Mouse (Mus musculus) kidney, postnatal 4 days (tissue): ENCODE results near the gene Tmem189.
A peak's percentile ranks its signal among the peaks of the same experiment; 100 is the strongest.

Experiments used
- DNase-seq, 2 experiments: peaks; one replicate each; pipeline ENCODE4 v3.0.0; 2021; ENCODE audit warnings: mixed read lengths in 2 of 2

Gene Tmem189

DNA sequence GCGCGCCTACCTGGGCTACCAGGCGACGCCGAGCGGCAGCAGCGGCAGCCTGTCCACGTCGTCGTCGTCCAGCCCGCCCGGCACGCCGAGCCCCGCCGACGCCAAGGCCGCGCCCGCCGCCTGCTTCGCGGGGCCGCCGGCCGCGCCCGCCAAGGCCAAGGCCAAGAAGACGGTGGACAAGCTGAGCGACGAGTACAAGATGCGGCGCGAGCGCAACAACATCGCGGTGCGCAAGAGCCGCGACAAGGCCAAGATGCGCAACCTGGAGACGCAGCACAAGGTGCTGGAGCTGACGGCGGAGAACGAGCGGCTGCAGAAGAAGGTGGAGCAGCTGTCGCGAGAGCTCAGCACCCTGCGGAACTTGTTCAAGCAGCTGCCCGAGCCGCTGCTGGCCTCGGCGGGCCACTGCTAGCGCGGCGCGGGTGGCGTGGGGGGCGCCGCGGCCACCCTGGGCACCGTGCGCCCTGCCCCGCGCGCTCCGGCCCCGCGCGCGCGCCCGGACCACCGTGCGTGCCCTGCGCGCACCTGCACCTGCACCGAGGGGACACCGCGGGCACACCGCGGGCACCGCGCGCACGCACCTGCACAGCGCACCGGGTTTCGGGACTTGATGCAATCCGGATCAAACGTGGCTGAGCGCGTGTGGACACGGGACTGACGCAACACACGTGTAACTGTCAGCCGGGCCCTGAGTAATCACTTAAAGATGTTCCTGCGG lies at the start of gene Tmem189:
TSS of gene Tmem189 (minus strand) at position 322 of the 718 bp plus-strand sequence.
- DNase-seq: peak; percentile 71 to 85

DNA sequence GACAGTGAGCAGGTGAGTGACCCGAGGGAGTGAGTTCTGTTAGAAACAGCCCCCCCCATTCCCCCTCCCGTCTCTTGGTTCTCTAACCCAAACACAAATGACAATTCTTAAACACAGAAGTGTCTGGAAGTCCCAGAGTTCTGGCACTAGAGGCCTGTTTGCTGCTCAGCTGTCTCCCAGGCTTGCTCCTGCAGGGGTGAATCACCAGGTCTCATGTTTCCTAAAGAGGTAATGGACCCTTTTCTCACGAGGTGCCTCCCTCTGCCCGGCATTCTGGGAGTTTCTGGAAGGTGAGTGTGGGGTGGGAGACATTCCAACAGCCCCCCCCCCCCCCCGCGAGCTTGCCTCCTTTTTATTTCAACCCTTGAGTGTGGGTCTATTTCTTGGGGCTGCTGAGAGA lies 49.4 kb upstream of the Tmem189 start:
- DNase-seq: no peak

DNA sequence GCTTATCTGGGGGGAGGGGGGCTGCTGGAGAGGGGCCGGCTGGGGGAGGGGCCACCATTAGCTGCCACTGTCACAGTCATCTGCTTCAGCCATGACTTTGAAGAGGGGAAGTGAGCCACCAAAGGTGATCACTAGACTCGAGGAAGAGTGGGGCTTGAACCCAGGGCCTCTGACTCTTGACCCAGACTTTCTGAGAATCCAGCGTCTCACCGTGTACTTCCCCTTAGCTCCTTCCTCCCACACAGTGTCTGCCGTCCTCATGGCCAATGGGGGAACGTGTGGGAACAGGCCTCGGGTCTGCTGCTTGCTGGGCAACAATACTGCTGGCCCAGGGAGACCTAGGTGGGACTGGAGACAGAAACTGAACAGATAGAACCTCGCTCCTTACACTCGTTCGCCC lies 45.2 kb upstream of the Tmem189 start:
- DNase-seq: no peak

DNA sequence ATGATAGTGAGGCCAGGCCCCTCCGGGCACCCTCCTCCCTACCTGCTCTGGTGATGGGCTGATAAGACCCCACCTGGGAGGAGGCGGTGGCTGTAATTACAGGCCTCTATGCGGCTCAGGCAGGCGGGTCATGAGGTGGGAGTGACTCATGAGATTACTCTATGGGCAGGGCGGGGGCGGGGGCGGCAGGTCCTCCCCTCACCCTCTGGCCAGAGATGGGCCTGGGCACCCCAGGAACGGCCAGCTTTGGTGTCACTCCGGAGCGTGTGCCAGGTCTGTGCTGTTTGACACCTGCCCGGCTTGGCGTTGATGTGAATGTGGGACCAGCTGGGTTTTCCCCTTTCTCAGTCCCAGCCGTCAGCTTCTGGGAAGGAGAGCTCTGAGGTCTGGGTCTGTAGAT lies 41.5 kb upstream of the Tmem189 start:
- DNase-seq: no peak

DNA sequence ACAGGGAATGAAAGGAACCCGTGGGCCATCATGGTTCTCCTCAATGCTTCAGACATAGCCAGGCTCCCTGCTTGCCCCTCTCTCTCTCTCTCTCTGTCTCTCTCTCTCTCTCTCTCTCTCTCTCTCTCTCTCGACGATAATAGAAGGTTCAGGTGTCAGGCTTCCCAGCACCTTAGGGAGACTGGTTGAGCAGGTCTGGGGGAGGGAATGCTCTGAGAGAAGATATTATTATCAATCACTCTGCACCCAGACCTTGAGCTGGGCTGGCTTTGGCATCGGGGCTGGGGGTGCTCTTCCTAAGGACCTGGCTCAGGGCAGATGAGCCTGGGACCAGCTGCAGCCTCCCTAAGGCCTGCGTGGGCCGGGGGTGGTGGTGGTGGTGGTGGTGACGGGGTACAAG lies 40.4 kb upstream of the Tmem189 start:
- DNase-seq: no peak

DNA sequence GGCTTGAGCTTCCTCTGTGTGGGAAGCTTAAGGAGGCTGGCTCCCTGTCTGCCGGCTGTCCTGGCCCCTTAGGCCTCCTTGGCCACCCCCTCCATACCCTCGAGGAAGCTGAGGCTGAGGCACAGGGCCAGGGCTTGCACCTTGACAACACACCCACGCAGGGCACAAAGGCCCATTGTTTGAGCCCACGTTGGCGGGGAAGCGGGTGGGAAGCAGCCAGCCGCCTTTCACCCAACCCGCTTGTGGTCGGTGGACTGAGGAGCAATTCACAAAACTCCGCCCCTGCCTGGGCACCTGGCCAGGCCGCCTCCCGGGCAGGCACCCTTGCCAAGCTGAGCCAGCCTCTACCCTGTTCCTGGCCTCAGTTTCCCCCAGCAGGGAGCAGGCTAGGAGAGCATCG lies 37.5 kb upstream of the Tmem189 start:
- peak; percentile 70 to 77 for DNase-seq

DNA sequence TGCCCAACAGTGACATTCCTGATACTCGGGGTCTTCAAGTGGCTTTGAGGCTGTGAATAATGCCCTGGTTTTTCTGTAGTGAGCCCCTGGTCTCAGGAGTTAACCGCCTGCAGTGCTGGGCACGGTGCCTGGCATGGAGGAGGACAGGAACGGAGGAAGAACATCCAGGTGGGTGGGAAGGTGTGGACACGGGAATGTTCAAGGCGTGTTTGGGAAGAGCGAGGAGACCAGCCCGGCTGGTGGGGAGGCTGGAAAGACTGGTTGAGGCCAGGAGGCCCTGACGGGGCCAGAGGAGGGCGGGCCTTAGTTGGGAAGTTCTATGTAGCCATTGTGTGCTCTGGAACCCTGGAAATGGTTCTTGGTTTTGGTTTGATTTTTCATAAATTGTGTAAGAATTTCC lies 36.3 kb upstream of the Tmem189 start:
- no peak for DNase-seq

DNA sequence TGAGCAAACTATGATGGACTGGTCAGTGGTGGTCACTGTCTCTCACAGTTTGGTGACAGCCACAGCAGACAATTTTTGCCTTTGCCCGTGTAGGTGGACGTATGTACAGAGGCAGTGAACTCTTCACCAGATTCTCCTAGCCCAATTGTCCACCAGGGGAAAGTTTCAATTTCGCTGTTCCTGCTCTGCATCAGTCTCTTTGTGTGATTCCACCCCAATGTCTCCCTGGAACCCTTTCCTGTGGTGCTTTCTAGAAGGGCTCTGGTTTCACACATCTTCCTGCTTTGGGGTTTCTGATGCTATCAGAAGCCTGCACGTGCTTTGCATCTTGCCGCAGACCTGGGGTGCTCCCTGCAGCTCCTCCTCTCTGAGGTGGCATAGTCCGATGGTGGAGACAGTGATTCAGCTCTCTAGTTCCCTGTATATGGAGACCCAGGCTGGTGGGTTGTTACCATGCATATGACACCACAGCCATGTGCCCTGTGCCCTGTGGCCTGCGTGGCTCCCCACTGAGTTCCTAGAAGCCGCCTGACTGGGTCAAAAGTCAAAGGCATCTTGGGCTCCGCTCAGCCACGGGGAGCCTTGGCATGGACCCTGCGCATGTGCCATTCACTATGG lies 34.1 kb upstream of the Tmem189 start:
- DNase-seq: no peak

DNA sequence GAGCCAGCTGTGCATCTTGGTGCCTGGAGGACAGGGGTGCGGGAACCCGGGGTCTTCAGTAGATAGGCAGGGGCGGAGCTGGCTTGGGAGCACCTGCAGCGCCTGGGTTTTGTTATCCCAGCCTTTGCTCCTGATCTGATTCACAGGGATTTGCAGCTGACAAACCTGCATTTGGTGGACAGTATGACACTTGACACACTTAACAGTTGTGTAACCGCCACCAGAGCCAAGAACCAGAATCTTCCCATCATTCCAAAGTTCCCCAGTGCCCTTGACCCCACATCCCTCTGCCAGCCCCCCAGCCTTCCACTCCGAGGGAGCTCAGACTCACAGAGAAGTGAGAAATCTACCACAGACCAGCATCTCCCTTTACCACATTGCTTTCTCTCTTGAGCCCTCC lies 32.9 kb upstream of the Tmem189 start:
- no peak for DNase-seq

DNA sequence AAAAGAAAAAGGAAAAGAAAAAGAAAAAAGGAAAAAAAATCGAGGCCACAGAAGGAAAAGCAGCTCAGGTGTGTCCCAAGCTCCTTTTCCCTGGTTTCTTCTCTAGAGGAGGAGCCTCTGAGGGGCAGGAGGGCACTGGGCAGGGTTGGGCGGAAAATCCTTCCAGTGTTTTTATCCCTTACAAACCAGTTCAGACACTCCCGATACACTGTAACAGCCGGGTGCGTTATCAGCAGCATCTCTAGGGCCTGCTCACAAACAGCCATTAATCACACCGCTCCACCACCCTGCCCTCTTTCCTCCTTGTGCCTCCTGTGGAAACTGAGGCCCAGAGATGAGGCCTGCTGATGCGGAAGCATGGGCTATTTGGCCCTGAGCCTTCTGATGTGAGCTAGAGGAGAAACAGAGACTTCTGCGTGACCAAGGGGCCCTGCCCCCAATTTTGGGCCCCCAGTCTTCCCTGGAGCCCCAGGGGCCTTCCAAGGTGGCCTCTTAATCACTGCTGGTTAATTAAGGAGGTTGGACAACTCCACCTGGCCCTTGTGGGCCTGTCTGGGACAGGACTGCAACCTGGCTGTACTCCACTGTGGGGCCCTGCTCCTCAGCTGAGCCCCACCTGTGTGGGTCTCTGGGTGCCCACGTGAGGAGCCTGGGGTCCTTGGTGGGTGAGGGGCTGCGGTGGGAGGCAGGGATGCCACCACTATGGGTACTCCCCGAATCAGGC lies 31.7 kb upstream of the Tmem189 start:
- DNase-seq: no peak

DNA sequence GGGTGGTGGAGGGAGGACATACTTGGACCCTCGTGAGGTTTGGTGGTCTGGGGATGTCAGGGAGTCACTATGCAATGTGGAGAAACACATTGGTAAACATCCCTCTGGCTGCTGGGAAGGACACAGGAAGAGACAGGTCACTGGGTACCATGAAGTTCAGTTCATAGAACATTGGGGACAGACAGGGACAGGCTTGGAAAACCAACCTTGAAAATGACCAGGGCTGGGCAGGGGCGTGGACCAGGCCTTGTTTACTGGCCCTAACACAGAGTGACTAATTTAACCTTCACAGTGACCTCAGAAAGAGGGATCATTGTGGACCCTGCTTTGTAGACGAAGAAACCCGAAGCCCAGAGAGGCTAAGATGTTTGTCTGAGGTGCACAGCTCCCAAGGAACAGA lies 29.9 kb upstream of the Tmem189 start:
- no peak for DNase-seq

DNA sequence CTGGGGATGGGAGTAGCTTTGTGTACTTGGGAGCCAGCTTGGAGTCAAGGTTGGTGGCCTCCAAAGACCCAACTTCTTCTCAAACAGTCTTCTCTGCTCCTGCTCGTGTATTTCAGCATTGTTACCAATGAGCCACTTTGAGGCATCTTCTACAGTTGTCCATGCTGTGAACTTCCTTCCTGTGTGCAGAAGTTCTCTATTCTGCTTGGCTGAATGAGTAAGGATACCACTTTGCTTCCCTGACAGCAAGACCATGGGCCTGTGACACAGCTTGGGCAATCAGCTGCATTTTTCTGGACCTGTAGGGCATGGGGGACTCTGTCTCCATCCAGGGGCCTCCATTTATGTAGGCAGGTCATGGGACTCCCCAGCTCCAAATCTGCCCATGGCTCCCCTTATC lies 27.6 kb upstream of the Tmem189 start:
- no peak for DNase-seq

DNA sequence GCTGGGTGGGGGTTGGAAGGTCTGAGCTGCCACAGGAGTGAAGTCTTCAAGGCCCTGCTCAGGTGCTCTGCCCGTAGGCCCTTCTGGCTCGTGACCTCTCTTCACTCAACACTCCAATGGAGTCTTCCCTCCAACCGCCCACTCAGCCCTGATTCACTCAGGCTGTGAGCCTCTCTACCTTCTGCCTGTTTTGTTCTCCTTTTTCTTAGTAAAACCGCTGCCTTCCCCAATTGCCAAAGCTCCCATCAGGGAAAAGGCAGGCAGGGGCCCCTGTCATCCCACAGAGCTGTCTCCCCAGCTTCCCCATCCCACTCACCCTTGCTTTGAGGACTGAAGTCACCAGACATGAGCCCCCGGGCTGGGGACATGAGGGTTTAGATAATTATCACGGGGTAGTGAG lies 25.4 kb upstream of the Tmem189 start:
- DNase-seq: no peak

DNA sequence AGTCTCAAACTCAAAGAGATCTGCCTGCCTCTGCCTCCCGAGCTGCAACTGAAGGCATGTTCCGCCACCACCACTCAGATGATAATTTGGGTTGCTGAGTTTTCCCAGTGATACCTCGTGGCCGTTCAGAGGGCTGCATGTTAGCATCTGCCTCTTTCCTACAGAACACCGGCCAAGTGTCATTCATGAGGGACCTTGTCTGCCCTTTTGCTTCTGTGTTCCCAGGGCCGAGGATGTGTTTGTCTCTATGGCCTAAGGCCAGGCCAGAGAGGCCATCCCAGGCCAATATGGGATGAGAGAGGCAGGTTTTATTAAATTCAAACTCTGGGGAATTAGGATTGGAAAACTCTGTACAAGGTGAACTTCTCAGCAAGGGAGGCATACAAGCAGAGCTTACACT lies 24.7 kb upstream of the Tmem189 start:
- no peak for DNase-seq

DNA sequence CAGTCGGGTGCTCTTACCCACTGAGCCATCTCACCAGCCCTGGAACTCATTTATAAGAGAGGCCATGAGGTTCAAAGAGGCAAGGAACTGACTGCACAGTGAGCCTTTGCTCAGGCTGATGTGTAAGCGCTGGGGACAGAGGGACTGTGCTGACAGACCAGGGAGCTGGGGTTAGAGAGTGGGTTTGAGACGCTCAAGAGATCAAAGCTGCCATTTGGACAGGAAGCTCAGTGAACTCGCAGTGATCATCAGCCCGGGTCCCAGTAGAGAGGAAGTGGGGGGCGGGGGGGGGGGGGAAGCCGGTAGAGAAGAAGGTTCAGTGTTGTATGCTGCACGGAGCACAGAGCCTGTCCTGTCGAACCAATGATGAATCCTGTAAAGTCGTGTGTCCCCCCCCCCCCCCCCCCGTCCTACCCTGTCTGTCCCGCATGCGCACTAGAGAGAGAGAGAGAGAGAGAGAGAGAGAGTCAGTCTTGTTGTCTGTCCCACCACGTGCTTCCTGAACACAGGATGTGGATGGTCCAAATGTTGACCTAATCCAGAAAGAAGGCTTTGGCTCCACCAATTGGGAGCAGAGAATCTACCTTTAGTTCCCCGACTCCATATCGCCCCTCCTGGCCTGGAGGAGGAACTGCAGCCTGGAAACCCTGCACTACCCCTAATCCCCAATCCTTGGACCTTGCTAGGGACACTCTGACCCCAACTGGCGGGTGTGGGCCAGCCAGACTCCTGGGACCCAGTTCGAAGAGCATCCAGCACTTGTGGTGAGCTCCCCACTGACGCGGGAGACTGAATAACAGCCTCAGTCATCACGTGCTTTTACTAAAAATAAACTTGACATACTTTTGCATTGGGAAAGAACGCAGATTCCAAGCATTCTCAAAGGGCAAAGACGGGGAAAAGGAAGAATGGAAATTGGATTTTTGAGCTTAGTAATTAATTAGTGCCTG lies 23.5 kb upstream of the Tmem189 start:
- DNase-seq: peak; percentile 67 to 73

DNA sequence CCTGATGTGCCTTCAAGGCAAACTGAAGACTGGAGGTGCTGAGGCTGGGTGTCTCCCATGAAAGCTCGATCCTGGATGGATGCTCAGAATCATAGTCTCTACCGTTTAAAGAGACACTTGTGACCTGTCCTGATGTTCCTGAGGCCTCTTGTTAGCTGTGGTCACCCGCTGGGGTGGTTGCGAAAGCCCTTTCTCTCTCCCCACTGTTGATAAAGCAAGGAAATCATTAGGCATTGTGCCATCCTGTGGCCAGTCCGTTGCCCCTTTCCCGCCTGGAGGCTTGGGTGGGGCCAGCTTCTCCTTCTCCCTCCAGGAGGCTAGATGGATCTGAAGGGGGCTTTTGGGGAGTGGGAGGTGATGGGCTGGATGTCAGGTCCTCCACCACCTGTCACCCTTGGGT lies 21.0 kb upstream of the Tmem189 start:
- no peak for DNase-seq

DNA sequence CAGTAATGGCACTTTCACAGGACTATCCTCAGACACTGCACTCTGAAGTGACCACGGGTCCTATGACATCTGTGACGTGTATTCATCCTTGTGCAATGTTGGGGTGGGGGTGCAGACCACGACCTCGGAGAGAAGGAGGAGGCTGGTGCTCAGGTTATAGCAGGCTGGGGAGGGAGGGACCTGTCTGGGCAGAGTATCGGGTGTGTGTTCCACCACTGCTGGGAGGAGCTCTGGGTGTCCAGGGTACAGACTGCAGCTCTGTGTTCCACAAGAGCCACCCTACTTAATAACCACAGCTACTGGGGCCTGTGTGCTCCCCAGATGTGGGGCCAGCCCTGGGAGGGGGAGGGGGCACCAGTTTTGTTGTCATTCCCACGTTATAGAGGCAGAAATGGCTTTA lies 20.3 kb upstream of the Tmem189 start:
- DNase-seq: no peak

DNA sequence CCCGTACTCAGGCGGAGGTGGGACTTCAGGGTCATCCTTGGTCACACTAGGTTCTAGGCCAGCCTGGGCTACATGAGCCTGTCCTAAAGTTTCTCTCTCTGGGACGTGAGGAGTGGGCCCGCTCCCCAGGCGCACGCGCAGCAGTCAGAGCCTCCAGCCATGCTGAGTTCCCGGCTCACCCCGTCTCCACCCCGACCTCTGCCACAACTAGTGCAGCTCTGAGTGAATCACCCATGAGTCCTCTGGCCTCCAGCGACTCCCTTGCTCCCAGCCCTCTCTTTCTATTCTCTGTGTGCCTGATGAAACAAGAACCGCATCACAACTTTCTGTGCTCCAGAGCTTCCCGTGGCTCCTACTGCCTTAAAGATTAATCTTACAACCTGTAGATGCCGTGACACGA lies 18.8 kb upstream of the Tmem189 start:
- no peak for DNase-seq

DNA sequence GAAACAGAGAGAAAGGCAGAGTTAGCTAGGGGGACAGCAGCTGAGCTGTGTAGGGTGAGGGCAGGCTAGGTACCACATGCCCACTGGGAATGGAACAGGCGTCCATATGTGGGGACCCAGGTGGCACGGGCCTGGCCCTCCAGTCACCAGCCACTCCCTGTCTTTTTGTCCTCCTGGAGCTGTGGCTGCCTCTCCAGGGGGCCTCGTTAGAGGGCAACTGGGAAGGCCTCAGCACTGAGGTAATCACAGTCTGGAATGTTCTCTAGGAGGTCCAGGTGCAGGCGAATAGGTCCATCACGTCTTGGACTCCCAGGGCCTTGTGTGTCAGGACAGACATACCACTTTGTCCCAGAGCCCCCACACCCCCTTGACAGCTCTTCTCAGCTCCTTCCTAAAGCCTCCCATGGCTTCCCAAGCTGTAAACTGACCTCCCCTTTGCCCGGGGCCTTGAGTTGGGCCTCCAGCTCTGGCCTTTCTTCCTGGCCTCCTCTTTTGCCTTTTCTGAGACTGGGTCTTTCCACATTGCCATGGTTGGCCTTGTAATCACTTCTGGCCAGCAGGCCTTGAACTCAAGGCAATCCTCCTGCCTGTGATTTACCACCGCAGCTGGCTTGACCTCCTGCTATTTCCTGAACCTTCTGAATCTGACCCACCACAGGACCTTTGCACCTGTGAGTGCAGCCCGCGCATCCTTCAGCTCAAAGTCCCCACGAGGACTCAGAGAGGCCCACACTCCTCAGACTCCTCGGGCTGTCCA lies 16.7 kb upstream of the Tmem189 start:
- DNase-seq: no peak

DNA sequence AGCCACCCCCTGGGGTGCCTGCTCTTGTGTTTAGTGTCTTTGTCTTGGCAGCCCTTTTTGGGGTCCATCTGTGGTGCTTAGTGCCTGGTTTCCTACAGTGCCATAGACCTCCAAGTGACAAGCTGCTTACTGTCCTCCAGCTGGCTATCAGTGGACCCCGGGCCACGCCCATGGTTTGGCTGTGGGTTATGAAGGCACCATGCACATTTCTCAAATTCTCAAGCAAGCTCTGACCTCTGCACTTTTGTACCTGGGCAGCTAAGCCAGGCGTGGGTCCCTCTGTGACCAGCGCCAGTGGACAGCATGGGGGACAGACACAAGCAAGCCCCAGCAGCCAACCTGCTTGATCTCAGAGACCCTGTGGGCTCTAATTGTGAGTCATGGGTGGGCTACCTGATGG lies 14.8 kb upstream of the Tmem189 start:
- DNase-seq: no peak

DNA sequence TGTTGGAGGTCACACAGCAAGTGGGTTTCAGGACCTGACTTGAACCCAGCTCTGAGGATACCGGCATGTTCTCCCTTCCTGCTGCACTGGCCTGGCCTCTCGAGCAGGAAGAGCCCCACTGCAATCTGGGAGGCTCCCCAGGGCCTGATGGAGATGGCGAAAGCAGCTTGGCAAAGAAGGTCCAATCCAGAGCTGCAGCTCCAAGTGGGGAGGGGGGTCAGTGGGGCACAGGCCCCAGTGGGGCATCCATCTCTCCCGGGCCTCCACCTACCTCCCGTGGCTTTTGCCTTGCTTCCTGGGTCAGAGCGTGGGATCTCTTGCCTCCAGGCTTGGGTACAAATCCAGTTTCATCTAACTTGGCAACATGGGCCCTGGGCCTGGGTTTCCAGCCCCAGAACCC lies 12.5 kb upstream of the Tmem189 start:
- no peak for DNase-seq

DNA sequence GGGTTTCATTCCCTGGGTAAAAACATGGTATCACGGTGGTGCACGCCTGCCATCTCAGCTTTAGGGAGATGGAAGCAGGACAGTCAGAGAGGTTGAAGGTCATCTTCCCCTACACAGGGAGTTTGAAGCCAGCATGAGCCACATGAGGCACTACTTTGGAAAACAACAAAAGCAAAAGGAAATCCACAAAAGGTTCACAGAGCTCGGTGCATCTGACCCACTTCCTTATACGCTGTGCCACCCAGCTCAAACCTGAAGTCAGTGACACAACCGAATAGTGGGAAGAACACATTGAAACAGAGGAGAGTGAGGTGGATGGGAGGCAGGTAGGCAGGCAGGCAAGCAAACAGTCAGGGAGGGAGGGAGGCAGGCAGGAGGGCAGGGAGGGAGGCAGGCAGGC lies 11.8 kb upstream of the Tmem189 start:
- DNase-seq: no peak
